Mouse (Mus musculus): ENCODE results near the gene Sec16b. TPM values are rescaled to one million over a fixed set of nuclear protein-coding genes. Genes with fewer than 3 reads are reported as not detected.

The Sec16b gene
- polyA plus RNA-seq, 1 experiment, result 1.4 TPM

- TF ChIP-seq POLR2A (IDR thresholded peaks at IDR 0.05; ENCODE audit: control insufficient read depth, low read depth, low read length) (no peak), CTCF (IDR thresholded peaks at IDR 0.05; ENCODE audit: control insufficient read depth, insufficient read depth, insufficient replicate concordance, low read depth, low read length) (no peak)
- Histone ChIP-seq H3K27ac (ENCODE audit: control insufficient read depth, insufficient read depth, low read depth, low read length) (no peak overlapping the region), H3K27me3 (ENCODE audit: control insufficient read depth, insufficient read depth, low read length) (no peaks in the 10 kb centered on the region), H3K4me3 (ENCODE audit: control insufficient read depth, low read depth, low read length) (no peak overlapping the region), H3K36me3 (ENCODE audit: control insufficient read depth, insufficient read depth, low read length) (no peaks in the 10 kb centered on the region), H3K4me1 (ENCODE audit: control insufficient read depth, insufficient read depth, low read length) (no peaks in the 10 kb centered on the region)
Measured at GRCm38 (mm10) chr1:157578336-157578735, 71.8 kb downstream of the Sec16b start.

GRCm38 (mm10) chr1:157586556-157586955, 80.0 kb downstream of the Sec16b start:
- TF ChIP-seq POLR2A (IDR thresholded peaks at IDR 0.05; ENCODE audit: control insufficient read depth, low read depth, low read length), result no peak
- no peak for TF ChIP-seq CTCF (IDR thresholded peaks at IDR 0.05; ENCODE audit: control insufficient read depth, insufficient read depth, insufficient replicate concordance, low read depth, low read length)
- Histone ChIP-seq H3K4me3 (ENCODE audit: control insufficient read depth, low read depth, low read length) (no peak overlapping the region), H3K27me3 (ENCODE audit: control insufficient read depth, insufficient read depth, low read length) (no peaks in the 10 kb centered on the region), H3K36me3 (ENCODE audit: control insufficient read depth, insufficient read depth, low read length) (no peaks in the 10 kb centered on the region), H3K27ac (ENCODE audit: control insufficient read depth, insufficient read depth, low read depth, low read length) (no peak overlapping the region), H3K4me1 (ENCODE audit: control insufficient read depth, insufficient read depth, low read length) (no peaks in the 10 kb centered on the region)

DNA sequence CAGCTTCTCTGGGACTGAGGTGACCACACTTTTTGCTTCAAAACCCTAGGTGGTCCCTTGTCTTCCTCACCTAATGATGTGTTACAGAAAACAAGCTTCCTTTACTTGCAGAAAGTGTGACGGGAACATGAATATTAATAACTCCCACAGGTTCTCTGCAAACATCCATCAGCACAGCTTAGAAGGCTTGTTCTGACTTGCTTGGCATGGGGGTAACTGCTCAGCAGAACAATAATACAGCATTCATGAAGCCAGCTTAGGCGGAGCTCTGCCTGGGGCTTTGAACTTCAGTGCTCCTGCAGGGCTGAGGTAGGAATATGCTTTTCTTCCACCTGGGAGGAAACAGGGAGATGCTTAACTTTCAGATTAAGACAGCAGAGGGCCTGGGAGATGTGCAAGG, 85.5 kb downstream of the Sec16b start:
- Histone ChIP-seq H3K27ac (ENCODE audit: control insufficient read depth, insufficient read depth, low read depth, low read length) (no peak overlapping the region), H3K4me1 (ENCODE audit: control insufficient read depth, insufficient read depth, low read length) (no peaks in the 10 kb centered on the region), H3K36me3 (ENCODE audit: control insufficient read depth, insufficient read depth, low read length) (no peaks in the 10 kb centered on the region), H3K27me3 (ENCODE audit: control insufficient read depth, insufficient read depth, low read length) (no peaks in the 10 kb centered on the region), H3K4me3 (ENCODE audit: control insufficient read depth, low read depth, low read length) (no peak overlapping the region)
- no peak for TF ChIP-seq POLR2A (IDR thresholded peaks at IDR 0.05; ENCODE audit: control insufficient read depth, low read depth, low read length)
- TF ChIP-seq CTCF (IDR thresholded peaks at IDR 0.05; ENCODE audit: control insufficient read depth, insufficient read depth, insufficient replicate concordance, low read depth, low read length), result no peak

- Histone ChIP-seq H3K27ac (ENCODE audit: control insufficient read depth, insufficient read depth, low read depth, low read length) (no peak overlapping the region), H3K36me3 (ENCODE audit: control insufficient read depth, insufficient read depth, low read length) (no peaks in the 10 kb centered on the region), H3K4me1 (ENCODE audit: control insufficient read depth, insufficient read depth, low read length) (no peaks in the 10 kb centered on the region), H3K4me3 (ENCODE audit: control insufficient read depth, low read depth, low read length) (no peak overlapping the region), H3K27me3 (ENCODE audit: control insufficient read depth, insufficient read depth, low read length) (no peaks in the 10 kb centered on the region)
- no peak for TF ChIP-seq CTCF (IDR thresholded peaks at IDR 0.05; ENCODE audit: control insufficient read depth, insufficient read depth, insufficient replicate concordance, low read depth, low read length)
- no peak for TF ChIP-seq POLR2A (IDR thresholded peaks at IDR 0.05; ENCODE audit: control insufficient read depth, low read depth, low read length)
Measured at GRCm38 (mm10) chr1:157594561-157594960, 88.0 kb downstream of the Sec16b start.

DNA sequence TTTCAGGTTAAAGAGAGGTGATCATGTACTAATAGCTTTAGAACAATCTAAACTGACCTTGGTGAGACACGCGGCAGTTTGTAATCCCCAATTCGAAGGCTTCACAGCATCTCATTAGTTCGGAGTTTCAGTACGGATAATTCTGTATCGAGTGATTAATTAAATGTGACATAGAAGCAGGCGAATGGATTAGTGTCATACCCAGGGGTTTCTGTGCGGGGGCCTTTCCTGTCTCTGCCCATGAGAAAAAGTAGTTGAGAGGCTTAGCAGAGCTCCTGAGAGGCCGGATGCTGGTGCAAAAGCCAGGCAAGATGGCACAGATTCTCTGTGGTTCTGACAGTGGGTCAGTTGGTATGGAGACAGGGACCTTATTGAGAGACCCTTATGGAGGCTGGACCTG, 88.6 kb downstream of the Sec16b start:
- Histone ChIP-seq H3K27ac (ENCODE audit: control insufficient read depth, insufficient read depth, low read depth, low read length) (no peak overlapping the region), H3K36me3 (ENCODE audit: control insufficient read depth, insufficient read depth, low read length) (no peaks in the 10 kb centered on the region), H3K27me3 (ENCODE audit: control insufficient read depth, insufficient read depth, low read length) (no peaks in the 10 kb centered on the region), H3K4me1 (ENCODE audit: control insufficient read depth, insufficient read depth, low read length) (no peaks in the 10 kb centered on the region), H3K4me3 (ENCODE audit: control insufficient read depth, low read depth, low read length) (no peak overlapping the region)
- TF ChIP-seq POLR2A (IDR thresholded peaks at IDR 0.05; ENCODE audit: control insufficient read depth, low read depth, low read length), result no peak
- no peak for TF ChIP-seq CTCF (IDR thresholded peaks at IDR 0.05; ENCODE audit: control insufficient read depth, insufficient read depth, insufficient replicate concordance, low read depth, low read length)

GRCm38 (mm10) chr1:157604513-157604912, 98.0 kb downstream of the Sec16b start:
- H3K4me1 ChIP-seq (ENCODE audit: control insufficient read depth, insufficient read depth, low read length), result no peaks in the 10 kb centered on the region
- H3K27ac ChIP-seq (ENCODE audit: control insufficient read depth, insufficient read depth, low read depth, low read length), result no peak overlapping the region
- H3K36me3 ChIP-seq (ENCODE audit: control insufficient read depth, insufficient read depth, low read length), result no peaks in the 10 kb centered on the region
- no peaks in the 10 kb centered on the region for H3K27me3 ChIP-seq (ENCODE audit: control insufficient read depth, insufficient read depth, low read length)
- no peak for TF ChIP-seq CTCF (IDR thresholded peaks at IDR 0.05; ENCODE audit: control insufficient read depth, insufficient read depth, insufficient replicate concordance, low read depth, low read length)
- no peak for TF ChIP-seq POLR2A (IDR thresholded peaks at IDR 0.05; ENCODE audit: control insufficient read depth, low read depth, low read length)
- H3K4me3 ChIP-seq (ENCODE audit: control insufficient read depth, low read depth, low read length), result no peak overlapping the region

Other genes with a start within 250 kb of the Sec16b start
- 13.2 and 13.7 TPM in 2 replicates for gene Rasal2, start 94.1 kb upstream of the Sec16b start, polyA plus RNA-seq (2012; rRNA removed)
- gene Cryzl2, start 48.2 kb upstream of the Sec16b start, polyA plus RNA-seq (2012; rRNA removed), result 4.7 and 5.5 TPM in 2 replicates